Comparison of ENCODE assay signal across 13 mouse cellular contexts in the genomic region with DNA sequence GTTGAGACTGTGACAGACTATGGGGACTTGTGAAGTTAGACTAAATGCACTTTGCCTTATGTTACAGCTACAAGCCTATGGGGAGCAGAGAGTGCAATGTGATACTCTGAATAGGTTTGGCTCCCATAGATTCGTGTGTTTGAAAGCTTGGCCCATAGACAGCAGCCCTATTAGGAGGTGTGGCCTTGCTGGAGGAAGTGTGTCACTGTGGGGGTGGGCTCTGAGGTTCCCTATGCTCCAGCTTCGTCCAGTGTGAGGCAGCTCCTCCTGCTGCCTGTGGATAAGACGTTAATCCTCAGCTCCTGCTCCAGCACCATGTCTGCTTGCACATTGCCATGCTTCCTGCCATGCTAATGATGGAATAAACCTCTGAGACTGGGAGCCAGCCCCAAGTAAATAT. TPM values are rescaled to one million over a fixed set of nuclear protein-coding genes. Genes with fewer than 3 reads are reported as not detected.
DNase-seq lines count a peak whose midpoint lies in the region; ATAC-seq and TF ChIP-seq lines count a peak whose summit lies in the region.
"Had no signal": no experiment of that assay in that cellular context is flagged by ENCODE, and none has a peak within 500 bp of the region (broad histone marks: within the 10 kb centered on the region; RNA-seq: fewer than 3 reads in every experiment).

No protein-coding gene starts in this region.

- in situ Hi-C loops in CH12.LX (cut with MboI; ENCODE audit: low pct_ligation_motif_present, low pct_unique_long_range_greater_than_20kb, low sequenced_read_pairs): no loop called here

- dilution Hi-C loops in CH12.LX (cut with MboI; ENCODE audit: extremely low pct_ligation_motif_present, extremely low pct_unique_long_range_greater_than_20kb, low sequenced_read_pairs): no loop called here

- H3K4me1 ChIP-seq in kidney, embryonic 15.5 days: peaks cover 19% of the 10 kb centered on the region
- peaks cover 8 to 16% of the 10 kb centered on the region in 2 experiments; a peak in 3 of 4 replicates for H3K4me1 ChIP-seq in CH12.LX (ENCODE audit: control insufficient read depth in 1 of 2, insufficient read depth in 2 of 2)
- peaks cover 21% of the 10 kb centered on the region for H3K4me1 ChIP-seq in embryonic facial prominence, embryonic 10.5 days
- H3K4me1 ChIP-seq in liver, embryonic 16.5 days (ENCODE audit: control insufficient read depth, low read depth, low read length): no peaks in the 10 kb centered on the region; the same call in 1 of the 2 replicates
- H3K4me1 ChIP-seq in hindbrain, embryonic 14.5 days (replicated peaks; ENCODE audit: control insufficient read depth, insufficient read depth, low read length): no peaks in the 10 kb centered on the region

- no peak for TF ChIP-seq CTCF in CH12.LX (conservative IDR thresholded peaks at IDR 0.05 in 1 of 2, IDR thresholded peaks at IDR 0.05 in 1 of 2; ENCODE audit: low read depth in 2 of 2, low read length in 2 of 2)

- no peak overlapping the region for H3K4me2 ChIP-seq in kidney, embryonic 15.5 days
- no peak overlapping the region for H3K4me2 ChIP-seq in CH12.LX (ENCODE audit: insufficient read depth, low read depth, poor library complexity, severe bottlenecking)
- H3K4me2 ChIP-seq in liver, embryonic 16.5 days (ENCODE audit: low read depth, low read length): no peak overlapping the region
- no peak overlapping the region for H3K4me2 ChIP-seq in hindbrain, embryonic 14.5 days (replicated peaks)
- H3K4me2 ChIP-seq: heart, embryonic 11.5 days; liver, embryonic 13.5 days had no signal

- H3K9me3 ChIP-seq in kidney, embryonic 15.5 days (replicated peaks): no peaks in the 10 kb centered on the region
- no peaks in the 10 kb centered on the region for H3K9me3 ChIP-seq in CH12.LX (replicated peaks; ENCODE audit: low read length)
- H3K9me3 ChIP-seq in embryonic facial prominence, embryonic 10.5 days: no peaks in the 10 kb centered on the region
- no peaks in the 10 kb centered on the region for H3K9me3 ChIP-seq in liver, embryonic 16.5 days (replicated peaks; ENCODE audit: control insufficient read depth, low read length)
- no peaks in the 10 kb centered on the region for H3K9me3 ChIP-seq in hindbrain, embryonic 14.5 days (ENCODE audit: control insufficient read depth, low read length)
- H3K9me3 ChIP-seq: liver, embryonic 13.5 days had no signal

- H3K4me3 ChIP-seq in kidney, embryonic 15.5 days (replicated peaks): no peak overlapping the region
- peak overlapping the region in 1 of 3 experiments; percentile 13 for H3K4me3 ChIP-seq in CH12.LX (replicated peaks in 1 of 3; ENCODE audit: low read depth in 2 of 3, low read length in 2 of 3, poor library complexity in 1 of 3)
- no peak overlapping the region for H3K4me3 ChIP-seq in embryonic facial prominence, embryonic 10.5 days
- no peak overlapping the region for H3K4me3 ChIP-seq in liver, embryonic 16.5 days (ENCODE audit: low read depth, low read length)
- H3K4me3 ChIP-seq in hindbrain, embryonic 14.5 days (replicated peaks; ENCODE audit: low read length): no peak overlapping the region
- H3K4me3 ChIP-seq: layer of hippocampus, adult 2 months; liver, embryonic 13.5 days had no signal

- 12% methylated on average over 3 of the region's 3 CpGs for WGBS in kidney, embryonic 15.5 days
- 19% methylated on average over 3 of the region's 3 CpGs for WGBS in embryonic facial prominence, embryonic 10.5 days
- WGBS in liver, embryonic 16.5 days (ENCODE audit: insufficient replicate concordance): 3% methylated on average over 3 of the region's 3 CpGs
- WGBS in hindbrain, embryonic 14.5 days: 22% methylated on average over 3 of the region's 3 CpGs

- H3K27me3 ChIP-seq in kidney, embryonic 15.5 days: no peaks in the 10 kb centered on the region
- no peaks in the 10 kb centered on the region for H3K27me3 ChIP-seq in CH12.LX (replicated peaks)
- H3K27me3 ChIP-seq in embryonic facial prominence, embryonic 10.5 days (replicated peaks; ENCODE audit: low read depth, poor library complexity, severe bottlenecking): no peaks in the 10 kb centered on the region
- H3K27me3 ChIP-seq in liver, embryonic 16.5 days (ENCODE audit: control insufficient read depth, insufficient read depth, low read depth, low read length): no peaks in the 10 kb centered on the region
- no peaks in the 10 kb centered on the region for H3K27me3 ChIP-seq in hindbrain, embryonic 14.5 days (ENCODE audit: control insufficient read depth, insufficient read depth, low read length)
- H3K27me3 ChIP-seq: liver, embryonic 13.5 days had no signal

- peak; percentile 21 to 34 for DNase-seq in kidney, postnatal 4 days
- no peak for DNase-seq in CH12.LX (ENCODE audit: extremely low read depth)
- DNase-seq in embryonic facial prominence, embryonic 10.5 days (ENCODE audit: low spot score): peak; percentile 46
- DNase-seq in hindbrain, embryonic 14.5 days (ENCODE audit: low spot score): no peak
- no peak for DNase-seq in urinary bladder, adult 18-20 months (ENCODE audit: low spot score in 2 of 2)
- no peak for DNase-seq in cerebellum, adult 18-20 months
- DNase-seq: liver, embryonic 13.5 days; right cerebral cortex, adult 18-20 months had no signal

- no peak overlapping the region for H3K9ac ChIP-seq in kidney, embryonic 15.5 days
- H3K9ac ChIP-seq in CH12.LX (ENCODE audit: insufficient read depth, low read depth): no peak overlapping the region
- H3K9ac ChIP-seq in liver, embryonic 16.5 days (ENCODE audit: low read depth, low read length): no peak overlapping the region
- H3K9ac ChIP-seq in hindbrain, embryonic 14.5 days: no peak overlapping the region
- H3K9ac ChIP-seq: liver, embryonic 13.5 days had no signal

- no peak; the same call in 1 of the 2 replicates for ATAC-seq in kidney, embryonic 15.5 days (replicated peaks; ENCODE audit: low FRiP score)
- ATAC-seq in liver, embryonic 16.5 days (ENCODE audit: low read depth): peak; percentile 50; the same call in 1 of the 2 replicates
- ATAC-seq in hindbrain, embryonic 14.5 days (ENCODE audit: low FRiP score): no peak
- ATAC-seq: hindbrain, postnatal 0 days had no signal

- TF ChIP-seq RAD21 in CH12.LX (IDR thresholded peaks at IDR 0.05; ENCODE audit: low read depth, low read length): no peak; the same call in 1 of the 2 replicates

- TF ChIP-seq EP300 in CH12.LX (IDR thresholded peaks at IDR 0.05; ENCODE audit: low read length): no peak

- no peaks in the 10 kb centered on the region for H3K79me2 ChIP-seq in CH12.LX (replicated peaks; ENCODE audit: control insufficient read depth, extremely low read depth, insufficient read depth, poor library complexity, severe bottlenecking)

- TF ChIP-seq POLR2A in CH12.LX (IDR thresholded peaks at IDR 0.05; ENCODE audit: low read depth, low read length): peak; percentile 61; the same call in 1 of the 2 replicates

- H3K36me3 ChIP-seq in kidney, embryonic 15.5 days: no peaks in the 10 kb centered on the region
- no peaks in the 10 kb centered on the region for H3K36me3 ChIP-seq in CH12.LX (replicated peaks in 1 of 2; ENCODE audit: control insufficient read depth in 1 of 2, insufficient read depth in 1 of 2, low read length in 1 of 2)
- H3K36me3 ChIP-seq in embryonic facial prominence, embryonic 10.5 days (replicated peaks): no peaks in the 10 kb centered on the region
- no peaks in the 10 kb centered on the region for H3K36me3 ChIP-seq in liver, embryonic 16.5 days (ENCODE audit: control insufficient read depth, insufficient read depth)
- H3K36me3 ChIP-seq in hindbrain, embryonic 14.5 days (replicated peaks; ENCODE audit: control insufficient read depth, insufficient read depth): no peaks in the 10 kb centered on the region
- H3K36me3 ChIP-seq: liver, embryonic 13.5 days had no signal

- no peak overlapping the region for H3K27ac ChIP-seq in kidney, embryonic 15.5 days
- H3K27ac ChIP-seq in CH12.LX (ENCODE audit: insufficient read depth, low read depth): no peak overlapping the region
- H3K27ac ChIP-seq in embryonic facial prominence, embryonic 10.5 days (replicated peaks): no peak overlapping the region
- H3K27ac ChIP-seq in liver, embryonic 16.5 days (ENCODE audit: low read length): no peak overlapping the region
- no peak overlapping the region for H3K27ac ChIP-seq in hindbrain, embryonic 14.5 days
- H3K27ac ChIP-seq: hindbrain, postnatal 0 days; layer of hippocampus, adult 2 months; liver, embryonic 13.5 days had no signal

TF ChIP-seq in CH12.LX, 34 proteins besides CTCF, POLR2A, EP300 and RAD21:
- no peak for TF ChIP-seq USF1 (IDR thresholded peaks at IDR 0.05; ENCODE audit: low read depth, low read length)
- TF ChIP-seq ZC3H11A (IDR thresholded peaks at IDR 0.05; ENCODE audit: low read depth, low read length): no peak
- TF ChIP-seq CHD1 (IDR thresholded peaks at IDR 0.05; ENCODE audit: low read depth, low read length): no peak
- TF ChIP-seq IRF4 (IDR thresholded peaks at IDR 0.05; ENCODE audit: low read depth, low read length): no peak
- TF ChIP-seq USF2 (conservative IDR thresholded peaks at IDR 0.05; ENCODE audit: low read depth, low read length): no peak
- no peak for TF ChIP-seq HCFC1 (IDR thresholded peaks at IDR 0.05; ENCODE audit: low read depth, low read length)
- TF ChIP-seq PAX5 (IDR thresholded peaks at IDR 0.05; ENCODE audit: low read length): no peak
- no peak for TF ChIP-seq NRF1 (IDR thresholded peaks at IDR 0.05; ENCODE audit: low read depth, low read length)
- TF ChIP-seq ETS1 (conservative IDR thresholded peaks at IDR 0.05; ENCODE audit: low read depth, low read length): no peak

RNA-seq across cellular contexts. Expression of gene Thap12, which starts 12.1 kb away (rescaled TPM):
- 61.3 and 61.7 TPM in 2 replicates for polyA plus RNA-seq in kidney, embryonic 15.5 days (2015; fragmentation: Nextera tagmentation; extraction: Ambion mirVana)
- total RNA-seq in CH12.LX (2012; rRNA removed) (29.6 and 37.4 TPM in 2 replicates), CH12.LX (2014; rRNA removed) (92.9 and 102 TPM in 2 replicates)
- polyA plus RNA-seq in CH12.LX (2012; ENCODE audit: insufficient read length, low read depth): 60.7 and 70.1 TPM in 2 replicates
- polyA plus RNA-seq in embryonic facial prominence, embryonic 10.5 days (2016; fragmentation: Nextera tagmentation; extraction: Ambion mirVana): 56.8 and 57.5 TPM in 2 replicates
- polyA plus RNA-seq in liver, embryonic 16.5 days (2015; fragmentation: Nextera tagmentation; extraction: Ambion mirVana): 7.6 and 7.8 TPM in 2 replicates
- 53.6 and 59.9 TPM in 2 replicates for polyA plus RNA-seq in hindbrain, embryonic 14.5 days (2014; fragmentation: Nextera tagmentation; extraction: Ambion mirVana)

RNA-seq across cellular contexts. Expression of gene Emsy, which starts 34.2 kb away (rescaled TPM):
- polyA plus RNA-seq in kidney, embryonic 15.5 days (2015; fragmentation: Nextera tagmentation; extraction: Ambion mirVana): 29.3 and 32.4 TPM in 2 replicates
- total RNA-seq in CH12.LX (2012; rRNA removed) (14.6 and 15.0 TPM in 2 replicates), CH12.LX (2014; rRNA removed) (11.2 and 12.3 TPM in 2 replicates)
- polyA plus RNA-seq in CH12.LX (2012; ENCODE audit: insufficient read length, low read depth): 19.8 and 25.2 TPM in 2 replicates
- polyA plus RNA-seq in embryonic facial prominence, embryonic 10.5 days (2016; fragmentation: Nextera tagmentation; extraction: Ambion mirVana): 46.3 and 47.6 TPM in 2 replicates
- polyA plus RNA-seq in liver, embryonic 16.5 days (2015; fragmentation: Nextera tagmentation; extraction: Ambion mirVana): 5.4 and 7.4 TPM in 2 replicates
- 39.3 and 45.7 TPM in 2 replicates for polyA plus RNA-seq in hindbrain, embryonic 14.5 days (2014; fragmentation: Nextera tagmentation; extraction: Ambion mirVana)

Comparison
In these comparisons a context has a peak if more than half of its experiments do, and no peak if none do; other contexts are left out.
1. DNase-seq: peak in kidney, postnatal 4 days (2 of 2) and embryonic facial prominence, embryonic 10.5 days (single experiment); none in CH12.LX (single experiment), hindbrain, embryonic 14.5 days (single experiment), urinary bladder, adult 18-20 months (0 of 2) and cerebellum, adult 18-20 months (0 of 2).